Mouse (Mus musculus) limb, embryonic 10.5 days (tissue): Measurements from ENCODE around the gene Mgat3. TPM values are rescaled to one million over a fixed set of nuclear protein-coding genes. Genes with fewer than 3 reads are reported as not detected.

ENCODE experiments used
- DNase-seq: peaks from one replicate; pipeline ENCODE4 v3.0.0-alpha.2; 2017; ENCODE audit warnings: low spot score
- H3K27ac ChIP-seq: fragments of 300-500 bp; sonication (generic); 2 replicates; pipeline ENCODE4 v1.5.1; 2016; ENCODE audit warnings: mild to moderate bottlenecking
- H3K27me3 ChIP-seq: fragments of 300-500 bp; sonication (generic); 2 replicates; pipeline ENCODE4 v1.6.1; 2016; ENCODE audit warnings: low read depth, mild to moderate bottlenecking; ENCODE audit not compliant: poor library complexity, severe bottlenecking
- H3K36me3 ChIP-seq: fragments of 300-500 bp; sonication (generic); 2 replicates; pipeline ENCODE4 v1.6.1; 2016; ENCODE audit warnings: mild to moderate bottlenecking, moderate library complexity
- H3K4me1 ChIP-seq: fragments of 300-500 bp; sonication (generic); 2 replicates; pipeline ENCODE4 v1.6.1; 2016
- H3K4me3 ChIP-seq: fragments of 300-500 bp; sonication (generic); 2 replicates; pipeline ENCODE4 v1.5.1; 2016; ENCODE audit warnings: mild to moderate bottlenecking, moderate library complexity
- H3K9me3 ChIP-seq: fragments of 300-500 bp; sonication (generic); replicated peaks from 2 replicates; pipeline ENCODE4 v1.6.1; 2016; ENCODE audit warnings: mild to moderate bottlenecking
- WGBS: fragments of 180-500 bp; shearing (Covaris S2); methylation state at CpG from one replicate; pipeline ENCODE4 v1.1.7; 2016; 5-methylcytosine and 5-hydroxymethylcytosine counted together
- polyA plus RNA-seq: library from polyadenylated mRNA; unstranded; fragments of >200 nt; fragmentation: Nextera tagmentation; extraction: Ambion mirVana; gene quantifications from 2 replicates; pipeline ENCODE4 v1.2.1, GENCODE M21; 2016

Mgat3 gene
- polyA plus RNA-seq, 1 experiment from 2014 or later = 5.3 TPM

- 1% methylated on average over 66 of the region's 66 CpGs for WGBS
- peak within 1 kb of the TSS; percentile 88 for H3K27ac ChIP-seq
- DNase-seq = peak; percentile 95
- peak within 1 kb of the TSS; percentile 99 for H3K4me3 ChIP-seq
- peaks cover 26% of the 10 kb centered on the region for H3K4me1 ChIP-seq
- no peaks in the 10 kb centered on the region for H3K9me3 ChIP-seq
- H3K27me3 ChIP-seq = no peaks in the 10 kb centered on the region
- H3K36me3 ChIP-seq = peaks cover 34% of the 10 kb centered on the region
These were observed 90.4 kb downstream of the Mgat3 start, which contains the start of gene Rps19bp1 for GRCm38 (mm10) chr15:80263610-80264575. Gene Rps19bp1, minus strand, starts transcription at chr15:80264315.

Other genes starting within 250 kb of the Mgat3 start
- gene Cbx7, start 202.6 kb upstream of the Mgat3 start, polyA plus RNA-seq = 1.1 and 1.3 TPM in 2 replicates
- gene Pdgfb, start 158.7 kb upstream of the Mgat3 start, polyA plus RNA-seq = 1.5 and 2.0 TPM in 2 replicates
- gene Syngr1, start 82.4 kb upstream of the Mgat3 start, polyA plus RNA-seq = 1.4 and 3.2 TPM in 2 replicates
- gene Rpl3, start 81.9 kb upstream of the Mgat3 start, polyA plus RNA-seq = 1,077 and 1,189 TPM in 2 replicates
- gene Tab1, start 40.6 kb upstream of the Mgat3 start, polyA plus RNA-seq = 41.8 and 52.4 TPM in 2 replicates
- 42.4 and 43.7 TPM in 2 replicates for gene Mief1, start 60.3 kb downstream of the Mgat3 start, polyA plus RNA-seq
- gene AC140267.1, start 62.1 kb downstream of the Mgat3 start, polyA plus RNA-seq = not detected in 2 replicates
- gene Atf4, start 81.5 kb downstream of the Mgat3 start, polyA plus RNA-seq = 113 TPM in 2 replicates
- gene Rps19bp1, start 90.6 kb downstream of the Mgat3 start, polyA plus RNA-seq = 70.0 and 75.5 TPM in 2 replicates
- gene Cacna1i, start 113.5 kb downstream of the Mgat3 start, polyA plus RNA-seq = 0.06 and 0.08 TPM in 2 replicates